Mouse (Mus musculus): ENCODE results near the gene Hoxa5.

DNA sequence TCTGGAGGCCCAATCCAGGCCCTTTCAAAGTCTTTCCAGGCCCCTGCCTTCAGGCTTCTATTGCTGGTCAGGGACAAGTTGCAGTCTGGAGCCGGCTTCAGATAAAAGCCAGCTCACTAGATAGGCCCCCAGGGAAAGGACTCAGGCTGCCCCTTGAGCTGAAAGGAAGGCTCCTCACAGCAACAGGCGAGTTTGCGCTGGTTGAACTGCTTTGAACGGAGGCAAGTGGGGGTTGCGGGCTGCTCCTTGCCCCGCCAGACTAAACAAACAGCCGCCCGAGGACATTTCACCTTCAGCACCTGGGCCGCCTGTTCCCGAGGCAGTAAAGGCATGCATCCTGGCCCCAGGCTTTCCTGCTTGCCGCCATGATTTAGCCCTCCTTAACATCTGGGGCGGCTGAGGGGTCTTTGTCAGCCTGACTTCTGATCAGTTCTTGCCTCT lies 39.3 kb upstream of the Hoxa5 start:
- TF ChIP-seq EP300 (IDR thresholded peaks at IDR 0.05; ENCODE audit: insufficient read depth, low read depth, low read length): no peak
- no peak for TF ChIP-seq CTCF (IDR thresholded peaks at IDR 0.05)
